Mouse (Mus musculus) ovary, postnatal 14 days (tissue): Measurements from ENCODE around the gene Crebbp.

Experiments
- DNase-seq: peaks from one replicate; pipeline ENCODE4 v3.0.0; 2022; ENCODE audit warnings: low spot score

The Crebbp gene

DNA sequence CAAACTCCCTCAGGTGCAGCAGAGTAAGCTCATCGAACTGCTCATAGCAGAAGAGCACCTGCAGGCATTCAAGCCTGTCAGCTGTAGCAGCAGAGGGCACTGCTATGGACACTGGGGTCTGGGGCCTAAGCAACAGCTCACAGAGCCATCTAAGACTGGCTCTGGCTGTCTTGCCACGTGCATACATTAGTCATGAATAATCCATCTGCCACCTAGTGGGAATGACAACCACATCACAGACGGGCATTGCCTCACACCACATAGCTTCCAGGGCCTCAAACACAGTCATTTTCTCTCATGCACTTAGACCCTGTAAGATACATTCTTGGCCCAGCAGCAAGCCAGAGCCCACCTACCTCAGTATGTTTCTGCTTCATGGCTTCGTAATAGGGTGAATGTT lies 168.3 kb downstream of the Crebbp start:
- no peak for DNase-seq

DNA sequence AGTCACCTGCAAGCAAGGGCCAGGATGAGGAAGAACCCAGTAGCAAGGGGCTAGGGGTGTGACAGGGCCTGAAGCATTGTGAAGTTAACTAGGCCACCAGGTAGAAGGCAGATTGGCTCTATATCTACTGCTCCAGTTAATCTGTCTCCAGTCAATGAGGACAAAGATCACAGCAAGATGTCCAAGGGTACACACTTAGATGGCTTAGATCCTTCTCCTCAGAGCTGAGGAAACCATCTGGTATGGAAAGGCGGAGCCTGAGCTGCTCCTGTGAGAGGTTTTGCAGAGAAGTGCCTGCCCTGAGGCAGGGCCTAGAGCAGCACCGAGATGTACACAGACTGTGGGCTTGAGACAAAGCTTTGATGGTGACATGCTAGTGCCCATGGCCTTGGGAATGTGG lies 169.7 kb downstream of the Crebbp start:
- DNase-seq = no peak

DNA sequence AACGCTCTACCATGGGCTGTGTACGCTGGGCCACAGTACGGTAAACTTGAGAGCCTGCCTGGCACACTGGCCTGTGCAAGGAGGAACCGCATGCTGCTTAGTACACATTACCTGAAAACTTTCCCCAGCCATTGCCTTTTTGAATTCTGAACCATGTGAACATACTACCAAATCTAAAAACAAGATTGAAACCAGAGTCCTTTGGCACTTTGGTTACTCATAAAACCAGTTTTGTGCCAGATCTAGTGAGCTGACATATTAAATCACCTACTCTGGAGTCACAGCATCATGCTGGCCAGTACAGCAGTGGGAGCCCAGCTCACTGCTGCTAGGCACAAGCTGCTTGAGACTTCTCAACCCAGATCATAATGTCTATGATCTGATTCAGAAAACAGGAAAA lies 172.2 kb downstream of the Crebbp start:
- DNase-seq = no peak

DNA sequence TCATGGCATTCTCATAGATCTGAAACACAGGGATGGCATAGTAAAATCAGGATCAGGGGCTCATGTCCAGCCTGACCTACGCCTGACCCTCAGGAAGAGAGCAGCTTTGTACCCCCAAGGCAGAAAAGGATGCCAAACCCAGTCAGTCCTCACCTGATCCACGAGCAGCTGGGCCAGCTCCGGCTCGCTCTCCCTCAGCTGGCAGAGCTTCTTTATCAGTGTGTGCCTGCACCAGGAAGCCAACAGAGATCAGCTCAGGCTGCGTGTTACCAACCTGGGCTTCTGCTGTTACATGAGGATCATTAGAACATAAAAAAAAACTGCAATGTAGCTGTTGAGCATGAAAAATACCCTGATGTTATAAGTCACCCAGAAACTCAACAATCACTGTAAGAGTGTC lies 173.6 kb downstream of the Crebbp start:
- no peak for DNase-seq

DNA sequence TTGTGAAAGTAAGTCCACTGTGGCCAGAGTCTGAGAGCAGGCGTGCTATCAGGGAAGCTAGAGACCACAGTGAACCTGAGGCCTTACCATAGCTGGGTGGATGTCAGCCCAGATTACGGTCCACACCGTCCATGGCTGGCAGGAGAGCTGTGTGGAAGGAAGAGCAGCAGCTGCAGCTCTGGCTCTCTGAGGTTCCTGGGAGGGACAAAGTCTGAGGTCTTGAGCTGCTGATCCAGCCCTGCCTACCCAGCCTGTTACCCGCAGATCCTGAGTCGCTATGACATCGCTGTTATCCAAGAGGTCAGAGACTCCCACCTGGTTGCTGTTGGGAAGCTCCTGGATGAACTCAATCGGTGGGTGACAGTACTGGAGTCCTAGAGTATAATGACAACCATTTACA lies 176.1 kb downstream of the Crebbp start:
- no peak for DNase-seq

DNA sequence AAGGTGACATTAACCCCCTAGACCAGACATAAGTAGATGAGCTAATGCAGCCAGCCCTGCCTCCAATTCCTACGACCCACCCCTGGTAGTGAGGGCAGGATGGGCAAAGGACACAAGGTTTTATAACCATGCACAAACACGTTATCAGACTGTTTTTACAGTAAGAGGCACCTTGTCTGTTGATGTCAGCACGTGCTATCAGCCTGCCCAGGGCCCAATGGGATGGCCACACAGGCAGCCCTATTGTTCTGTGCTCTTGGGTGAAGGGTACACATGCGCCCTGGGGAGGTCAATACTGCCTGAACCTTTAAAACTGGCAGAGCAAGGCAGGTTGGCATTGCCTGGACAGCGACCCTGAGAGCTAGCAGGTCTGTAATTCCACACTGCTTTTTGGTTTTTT lies 177.0 kb downstream of the Crebbp start, which contains the start of gene Dnase1:
Dnase1 (plus strand) TSS at position 136 of the 400 bp plus-strand sequence.
- no peak for DNase-seq

DNA sequence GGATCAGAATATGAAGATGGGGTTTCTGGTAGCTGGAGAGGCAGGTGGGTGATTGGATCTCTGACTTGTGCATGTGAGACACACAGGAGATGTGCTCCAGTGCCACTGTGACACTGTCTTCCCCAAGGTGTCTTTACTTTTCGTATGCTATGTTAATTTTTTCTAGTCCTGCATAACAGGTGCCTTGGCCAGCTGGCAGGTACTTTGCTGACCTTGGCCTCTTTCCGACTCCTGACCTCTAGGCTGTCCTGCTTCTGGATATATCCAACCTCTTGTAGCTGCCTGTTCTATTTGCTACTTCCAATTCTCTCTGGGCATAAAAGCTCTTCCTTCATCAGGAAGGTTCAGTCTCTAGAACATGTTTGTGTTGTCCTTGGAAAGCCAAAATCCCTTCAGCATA lies 178.2 kb downstream of the Crebbp start:
- DNase-seq = no peak

DNA sequence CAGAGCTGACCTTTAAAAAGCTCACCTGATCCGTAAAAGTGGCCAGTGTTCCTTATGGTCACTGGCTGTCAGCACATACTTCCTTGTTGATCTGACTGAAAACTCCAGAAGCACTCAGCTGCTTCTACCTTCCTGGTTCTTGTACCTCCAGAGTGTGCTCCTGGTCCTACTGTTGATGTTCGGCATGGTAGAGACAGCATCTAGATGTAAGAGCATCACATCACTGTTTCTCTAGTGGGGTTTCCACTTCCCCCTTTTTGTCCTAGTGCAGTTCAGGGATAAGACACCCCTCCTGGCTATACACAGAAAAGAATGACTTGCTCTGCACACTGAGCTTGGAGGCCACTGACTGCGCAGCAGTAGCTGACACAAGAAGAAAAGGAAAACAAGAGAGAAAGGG lies 179.3 kb downstream of the Crebbp start:
- DNase-seq = no peak

DNA sequence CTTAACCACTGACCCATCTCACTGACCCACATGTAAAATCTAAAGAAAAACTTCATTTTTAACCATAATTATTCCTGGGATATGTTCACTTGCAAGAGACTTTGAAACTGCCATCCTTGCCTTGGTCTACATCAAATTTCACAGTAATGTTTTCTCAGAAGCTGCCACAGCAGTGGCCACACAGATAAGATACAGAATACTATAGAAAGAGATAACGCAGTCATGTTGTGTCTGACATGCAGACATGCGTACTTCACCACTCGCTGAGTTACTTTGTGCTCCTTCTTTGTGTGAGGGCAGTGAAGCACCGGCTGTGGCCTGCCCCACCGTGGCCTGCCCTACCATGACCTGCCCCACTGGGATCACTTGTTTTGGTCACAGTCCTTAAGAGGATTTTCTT lies 179.8 kb downstream of the Crebbp start:
- DNase-seq = no peak

DNA sequence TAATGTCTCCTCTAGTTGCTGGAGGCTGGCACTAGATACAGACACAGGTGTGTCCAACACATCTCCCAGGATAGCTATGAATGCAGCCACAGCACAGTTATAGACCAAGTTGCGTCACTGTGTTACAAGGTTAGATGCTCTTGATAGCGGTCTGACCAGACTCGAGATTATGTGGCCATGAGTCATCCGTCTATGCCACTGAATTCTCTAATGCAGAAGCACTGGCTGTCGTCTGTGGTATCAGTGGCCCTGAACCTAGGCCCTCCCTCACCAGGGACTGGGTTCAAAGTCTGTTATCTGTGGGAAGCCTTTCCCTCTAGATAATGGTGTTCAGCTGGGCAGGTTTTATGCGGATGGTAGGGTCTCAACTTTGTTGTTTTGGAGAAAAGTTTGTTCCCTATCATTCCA lies 181.5 kb downstream of the Crebbp start:
- DNase-seq = no peak

DNA sequence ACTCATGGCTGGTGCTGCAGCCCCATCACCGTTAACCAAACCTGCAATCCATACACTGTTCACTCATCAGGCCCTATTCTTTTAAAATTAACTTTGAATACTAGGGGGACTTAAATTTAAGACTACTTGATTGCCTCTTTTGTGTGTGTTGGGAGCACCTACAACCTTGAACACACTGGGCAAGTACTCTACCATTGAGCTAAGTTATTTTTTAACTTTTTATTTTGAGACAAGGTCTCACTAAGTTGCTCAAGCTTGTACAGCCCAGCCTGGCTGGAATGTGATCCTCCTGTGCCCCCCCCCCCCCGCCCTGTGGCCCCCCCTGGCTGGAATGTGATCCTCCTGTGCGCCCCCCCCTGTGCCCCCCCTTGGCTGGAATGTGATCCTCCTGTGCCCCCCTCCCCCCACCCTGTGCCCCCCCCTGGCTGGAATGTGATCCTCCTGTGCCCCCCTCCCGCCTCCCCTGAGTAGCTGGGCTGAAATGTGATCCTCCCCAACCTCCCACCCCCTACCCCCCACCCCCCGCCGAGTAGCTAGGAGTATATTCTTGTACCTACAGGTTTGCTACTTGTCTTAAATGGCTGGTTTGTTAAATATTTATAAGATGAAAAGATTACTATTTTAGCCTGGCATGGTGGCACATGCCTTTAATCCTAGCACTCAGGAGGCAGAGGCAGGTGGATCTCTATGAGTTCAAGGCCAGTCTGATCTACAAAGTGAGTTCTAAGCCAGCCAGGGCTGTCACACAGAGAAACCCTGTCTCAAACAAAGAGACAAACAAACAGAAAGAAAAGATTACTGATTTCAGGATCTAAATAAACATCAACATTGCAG lies 182.1 kb downstream of the Crebbp start:
- no peak for DNase-seq
